Mouse (Mus musculus): ENCODE measurements around the gene Tssc4.

Tssc4 gene

DNA sequence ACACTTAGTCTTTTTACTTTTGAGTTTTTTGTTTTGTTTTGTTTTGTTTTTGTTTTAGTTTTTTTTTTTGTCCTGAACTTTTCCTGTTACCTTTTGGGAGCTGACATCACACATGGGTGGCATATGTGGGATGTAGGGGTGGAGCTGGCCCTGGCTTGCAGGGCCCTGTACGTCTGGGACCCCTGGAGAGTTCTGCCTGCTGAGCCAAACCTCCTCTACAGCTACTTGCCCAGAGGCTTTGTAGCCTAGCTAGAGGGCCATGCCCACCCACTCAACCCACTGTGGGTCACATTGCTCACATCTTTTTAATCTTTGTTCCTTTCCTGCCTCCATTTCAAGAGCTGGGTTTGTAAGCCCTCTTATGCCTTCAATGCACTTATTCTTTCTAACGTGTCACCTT lies 1.6 kb upstream of the Tssc4 start:
- no peak for DNase-seq (ENCODE audit: extremely low read depth, low read depth, low spot score)

GRCm38 (mm10) chr7:143067897-143068296 lies 1.2 kb upstream of the Tssc4 start:
- DNase-seq (ENCODE audit: extremely low read depth, low read depth, low spot score): no peak

DNA sequence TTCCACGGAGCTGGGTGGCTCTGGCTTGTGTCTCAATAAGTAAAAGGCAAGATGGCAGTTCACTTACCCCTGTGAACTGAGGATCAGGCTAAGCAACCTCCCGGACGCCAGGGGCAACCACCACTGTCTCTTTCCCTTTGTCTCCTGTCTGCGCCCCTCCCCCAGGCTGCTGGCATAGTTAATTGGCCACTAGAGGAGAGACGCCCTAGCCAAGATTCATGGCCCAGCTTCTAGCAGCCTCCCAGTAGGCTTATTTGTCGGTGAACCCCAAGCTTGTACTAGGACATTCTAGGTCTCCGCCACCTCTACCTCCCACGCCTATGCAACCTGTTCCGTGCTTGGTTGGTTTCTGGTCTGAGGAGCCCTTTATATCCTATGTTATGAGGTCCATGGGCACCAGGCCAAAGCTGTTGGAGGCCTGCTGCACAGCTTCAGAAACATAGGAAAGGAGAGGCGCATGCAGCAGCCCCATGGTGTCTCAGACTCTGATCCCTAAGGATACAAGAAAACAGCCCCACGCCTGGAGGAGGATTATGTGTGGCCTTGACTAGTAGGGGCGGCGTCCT lies 650 bp upstream of the Tssc4 start:
- DNase-seq (ENCODE audit: extremely low read depth, low read depth, low spot score): no peak

DNA sequence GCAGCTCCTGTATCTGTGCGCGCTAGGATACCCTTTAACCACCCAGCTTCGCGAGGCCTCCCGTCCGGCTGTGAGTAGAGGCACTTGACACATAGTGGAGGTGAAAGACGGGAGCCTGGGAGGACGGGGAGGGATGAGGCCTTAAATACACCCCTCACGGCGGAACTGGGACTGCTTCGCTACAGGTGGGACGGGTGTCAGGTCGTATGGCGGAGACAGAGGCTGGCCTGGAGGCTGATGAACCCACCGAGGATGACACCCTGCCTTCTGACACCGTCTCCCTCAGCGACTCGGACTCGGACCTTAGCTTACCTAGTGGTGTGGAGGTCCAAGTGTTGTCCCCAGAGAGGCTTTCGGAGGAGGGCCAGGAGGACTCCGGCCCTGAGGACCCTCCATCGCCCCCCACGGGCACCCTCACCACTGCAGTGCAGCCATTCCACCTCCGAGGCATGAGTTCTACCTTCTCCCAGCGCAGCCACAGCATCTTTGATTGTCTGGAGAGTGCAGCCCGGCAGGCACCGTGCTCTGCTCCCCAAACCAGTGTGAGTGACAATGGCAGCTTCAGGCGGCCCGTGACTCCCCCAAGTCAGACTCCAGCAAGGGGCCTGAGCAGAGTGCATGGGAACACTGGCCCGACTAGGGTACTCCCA lies 827 bp downstream of the Tssc4 start:
- DNase-seq (ENCODE audit: extremely low read depth, low read depth, low spot score): no peak

GRCm38 (mm10) chr7:143070506-143071070 lies 1.5 kb downstream of the Tssc4 start:
- no peak for DNase-seq (ENCODE audit: extremely low read depth, low read depth, low spot score)

DNA sequence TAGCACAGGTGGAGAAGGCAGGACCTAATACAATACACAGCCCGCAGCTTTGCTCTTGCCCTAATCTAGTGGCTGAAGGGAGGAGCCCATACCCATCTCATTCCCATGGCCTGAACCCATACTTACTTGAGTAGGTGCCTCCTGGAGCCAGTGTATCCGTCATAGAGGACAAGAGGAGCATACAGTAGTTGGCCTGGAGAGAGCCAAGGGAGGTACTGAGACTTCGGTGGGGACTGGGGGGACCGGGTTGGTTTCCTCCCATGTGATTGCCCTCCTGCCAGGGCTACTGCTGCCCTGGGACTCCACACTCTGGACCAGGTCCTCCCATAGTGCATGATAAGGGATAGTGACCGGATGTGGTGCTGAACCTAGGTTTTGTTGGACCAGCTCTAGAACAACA lies 3.6 kb downstream of the Tssc4 start:
- DNase-seq (ENCODE audit: extremely low read depth, low read depth, low spot score): no peak

- no peak for DNase-seq (ENCODE audit: extremely low read depth, low read depth, low spot score)
These were observed 4.0 kb downstream of the Tssc4 start for GRCm38 (mm10) chr7:143073086-143073485.

DNA sequence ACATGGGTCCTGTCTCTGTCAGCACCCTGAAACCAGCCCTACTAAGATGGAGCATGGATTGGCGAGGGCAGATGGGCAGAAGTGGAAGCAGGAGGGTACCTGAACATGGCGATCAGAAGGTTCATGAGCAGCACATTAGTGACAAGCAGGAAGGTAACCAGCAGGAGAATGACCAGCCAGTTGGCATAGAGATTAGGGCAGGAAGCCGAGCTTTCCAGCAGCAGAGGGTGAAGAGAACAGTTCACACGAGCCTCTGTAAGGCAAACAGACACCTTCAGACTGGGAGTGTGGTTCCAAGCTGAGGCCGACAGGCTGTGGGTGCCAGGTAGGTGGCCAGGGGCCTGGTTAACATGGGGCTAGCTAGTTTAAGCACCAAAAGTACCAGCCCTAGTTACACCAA lies 6.3 kb downstream of the Tssc4 start:
- DNase-seq (ENCODE audit: extremely low read depth, low read depth, low spot score): no peak

DNA sequence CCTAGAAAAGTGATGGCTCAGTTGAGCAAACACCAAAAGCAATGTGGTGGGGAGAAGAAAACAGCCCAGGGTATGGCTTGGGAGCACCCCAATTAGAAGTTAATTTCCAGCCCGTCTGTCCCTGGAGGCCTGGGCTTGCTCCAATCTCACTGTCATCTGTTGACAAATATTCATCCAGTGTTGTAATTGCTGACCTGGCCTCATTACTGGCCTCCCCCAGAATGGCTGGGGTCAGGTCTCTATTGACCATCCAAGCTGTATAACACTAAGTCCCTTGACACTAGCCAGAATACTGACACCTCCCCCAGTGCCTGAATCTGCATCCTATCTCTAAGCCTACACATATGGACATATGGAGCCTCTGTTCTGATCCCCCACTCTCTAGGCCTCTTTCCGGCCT lies 8.3 kb downstream of the Tssc4 start:
- no peak for DNase-seq (ENCODE audit: extremely low read depth, low read depth, low spot score)

- no peak for DNase-seq (ENCODE audit: extremely low read depth, low read depth, low spot score)
These were observed 13.0 kb downstream of the Tssc4 start for GRCm38 (mm10) chr7:143082024-143082423.

GRCm38 (mm10) chr7:143083708-143084107 lies 14.7 kb downstream of the Tssc4 start:
- DNase-seq (ENCODE audit: extremely low read depth, low read depth, low spot score): no peak

- DNase-seq (ENCODE audit: extremely low read depth, low read depth, low spot score): no peak
These were observed 17.3 kb downstream of the Tssc4 start for GRCm38 (mm10) chr7:143086366-143086765.

DNA sequence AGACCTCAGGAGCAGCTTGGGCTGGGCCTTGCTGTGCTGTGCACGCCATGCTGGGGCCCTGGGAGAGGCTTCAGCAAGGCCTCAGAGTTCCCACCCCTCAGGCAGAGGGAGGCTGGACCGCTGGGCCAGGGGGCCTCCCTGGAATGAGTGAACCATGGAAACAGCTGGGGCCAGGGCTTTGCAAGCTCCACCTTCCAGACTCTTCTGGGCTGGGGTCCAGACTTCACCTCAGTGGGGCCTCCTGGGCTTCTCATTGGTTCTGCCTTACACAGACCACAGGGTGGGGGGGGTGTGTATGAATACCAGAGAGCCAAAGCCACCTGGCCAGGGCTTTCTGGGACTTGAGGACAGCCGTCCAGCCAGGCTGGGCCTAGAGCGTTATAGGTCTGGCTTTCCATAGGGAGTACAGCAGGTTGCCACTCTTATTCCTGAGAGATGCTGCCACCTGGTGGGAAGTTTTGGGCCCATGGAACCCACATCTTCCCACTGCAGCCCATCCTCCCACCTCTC lies 18.1 kb downstream of the Tssc4 start:
- DNase-seq (ENCODE audit: extremely low read depth, low read depth, low spot score): no peak

DNA sequence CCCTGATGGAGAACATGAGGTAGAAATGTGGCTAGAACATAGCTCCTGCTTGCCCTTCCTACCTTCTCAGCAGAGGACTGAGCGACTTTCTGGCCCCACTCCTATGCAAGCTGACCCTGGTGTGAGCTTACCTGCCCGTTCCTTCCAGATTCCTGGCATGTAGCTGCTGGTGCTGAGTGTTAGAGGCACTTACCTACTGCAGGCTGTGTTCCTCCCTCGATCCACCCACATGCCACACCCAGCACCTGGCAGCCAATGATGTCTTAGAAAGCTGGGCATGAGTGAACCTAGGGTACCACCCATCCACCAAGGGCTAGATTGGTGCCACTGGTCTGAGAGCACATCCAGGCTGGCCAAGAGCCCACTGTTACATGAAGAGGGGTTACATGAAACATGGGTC lies 24.8 kb downstream of the Tssc4 start:
- DNase-seq (ENCODE audit: extremely low read depth, low read depth, low spot score): no peak

- DNase-seq (ENCODE audit: extremely low read depth, low read depth, low spot score): no peak
These were observed 25.8 kb downstream of the Tssc4 start, which contains the start of gene Trpm5 for GRCm38 (mm10) chr7:143094592-143095553. Gene Trpm5, minus strand, starts transcription at chr7:143094642.

DNA sequence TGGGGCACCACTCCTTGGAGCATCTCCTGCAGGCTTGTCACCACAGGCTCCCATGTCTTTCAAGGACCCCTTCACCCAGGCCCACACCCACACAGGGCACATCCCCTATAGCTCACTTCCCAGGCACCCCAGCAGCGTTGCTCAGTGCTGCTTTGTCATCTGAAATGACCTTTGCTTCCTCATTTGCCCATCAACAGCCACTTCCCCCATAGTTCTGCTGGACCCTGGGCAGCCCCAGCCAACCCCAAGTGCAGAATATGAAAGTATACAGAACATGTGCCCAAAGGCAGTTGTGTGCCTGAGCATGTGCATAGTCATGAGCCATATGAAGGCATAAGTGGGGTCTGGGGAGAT lies 26.5 kb downstream of the Tssc4 start:
- DNase-seq (ENCODE audit: extremely low read depth, low read depth, low spot score): no peak

GRCm38 (mm10) chr7:143100759-143101158 lies 31.7 kb downstream of the Tssc4 start:
- no peak for DNase-seq (ENCODE audit: extremely low read depth, low read depth, low spot score)

DNA sequence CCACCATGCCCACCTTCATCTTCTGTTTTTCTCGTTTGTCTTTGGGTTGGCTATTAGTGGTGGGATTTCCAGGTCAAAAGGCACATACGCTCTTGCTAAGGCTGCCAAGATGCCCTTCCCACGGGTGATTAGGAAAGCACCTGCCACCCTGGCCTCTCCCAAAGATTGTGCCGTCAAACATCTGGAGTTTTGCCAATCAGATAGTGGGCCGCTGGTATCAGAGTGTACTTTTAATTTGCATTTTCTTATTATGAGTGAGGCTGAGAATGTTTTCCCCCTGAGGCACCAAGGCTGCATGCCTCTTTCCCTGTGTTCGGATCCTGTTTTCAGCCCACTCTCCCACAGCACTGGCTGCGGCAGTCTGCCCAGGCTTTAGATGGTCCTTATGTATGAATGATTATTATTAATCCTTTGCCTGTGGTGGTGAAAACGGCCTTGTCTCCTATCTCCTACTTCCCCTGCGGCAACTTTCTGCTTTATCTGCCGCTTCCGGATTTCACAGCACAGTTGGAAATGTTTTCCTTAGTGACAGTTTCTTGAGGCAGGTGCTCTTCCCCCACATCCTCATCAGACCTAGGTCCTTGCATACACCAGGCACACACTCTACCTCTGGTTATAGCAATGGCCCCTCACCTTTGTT lies 36.3 kb downstream of the Tssc4 start:
- no peak for DNase-seq (ENCODE audit: extremely low read depth, low read depth, low spot score)

DNA sequence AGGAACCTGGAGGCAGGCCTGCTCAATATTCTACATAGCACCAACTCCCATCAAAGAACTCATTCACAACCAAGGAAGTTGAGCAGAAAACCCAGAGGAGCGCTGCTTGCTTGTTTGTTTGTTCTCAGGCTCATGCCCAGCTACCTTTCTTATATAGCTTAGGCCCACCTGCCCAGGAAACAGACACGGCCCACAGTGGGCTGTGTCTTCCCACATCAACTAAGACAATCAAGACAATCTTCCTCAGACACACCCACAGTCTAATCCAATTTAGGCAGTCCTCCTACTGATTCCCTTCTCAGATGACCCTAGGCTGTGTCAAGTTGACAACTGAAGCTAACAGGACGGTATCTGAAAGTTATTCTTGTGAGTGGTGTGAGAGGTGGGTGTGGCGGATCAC lies 37.0 kb downstream of the Tssc4 start, which contains the start of gene Kcnq1:
Gene Kcnq1 (plus strand): TSS at position 301 of the 400 bp plus-strand sequence.
- no peak for DNase-seq (ENCODE audit: extremely low read depth, low read depth, low spot score)

GRCm38 (mm10) chr7:143106672-143107465 lies 37.8 kb downstream of the Tssc4 start:
- no peak for DNase-seq (ENCODE audit: extremely low read depth, low read depth, low spot score)
